Mouse (Mus musculus): ENCODE results near the gene Ugt2a3. TPM values are rescaled to one million over a fixed set of nuclear protein-coding genes. Genes with fewer than 3 reads are reported as not detected.
"Not testable (repeated sequence)": the region's sequence is repeated elsewhere in the genome, so short reads cannot be mapped to it uniquely, and the experiment has no call there.

The Ugt2a3 gene
- total RNA-seq (2017), result not detected in 2 replicates

GRCm38 (mm10) chr5:87336961-87337697, at the start of gene Ugt2a3:
TSS of gene Ugt2a3 (minus strand) at chr5:87337195.
- ATAC-seq (ENCODE audit: extremely low read depth, insufficient number of reproducible peaks, low FRiP score, poor library complexity, severe bottlenecking), result no peak

- no peak for ATAC-seq (ENCODE audit: extremely low read depth, insufficient number of reproducible peaks, low FRiP score, poor library complexity, severe bottlenecking)
Measured at GRCm38 (mm10) chr5:87380234-87380633, 43.2 kb upstream of the Ugt2a3 start.

- ATAC-seq (ENCODE audit: extremely low read depth, insufficient number of reproducible peaks, low FRiP score, poor library complexity, severe bottlenecking), result no peak
Measured at GRCm38 (mm10) chr5:87379825-87380224, 42.8 kb upstream of the Ugt2a3 start.

- no peak for ATAC-seq (ENCODE audit: extremely low read depth, insufficient number of reproducible peaks, low FRiP score, poor library complexity, severe bottlenecking)
Measured at GRCm38 (mm10) chr5:87375874-87376383, 38.9 kb upstream of the Ugt2a3 start.

GRCm38 (mm10) chr5:87373502-87373863, 36.5 kb upstream of the Ugt2a3 start:
- ATAC-seq (ENCODE audit: extremely low read depth, insufficient number of reproducible peaks, low FRiP score, poor library complexity, severe bottlenecking), result no peak

GRCm38 (mm10) chr5:87372788-87373501, 36.0 kb upstream of the Ugt2a3 start:
- not testable (repeated sequence) for ATAC-seq (ENCODE audit: extremely low read depth, insufficient number of reproducible peaks, low FRiP score, poor library complexity, severe bottlenecking)

- ATAC-seq (ENCODE audit: extremely low read depth, insufficient number of reproducible peaks, low FRiP score, poor library complexity, severe bottlenecking), result no peak
Measured at GRCm38 (mm10) chr5:87350350-87350749, 13.4 kb upstream of the Ugt2a3 start.

- not testable (repeated sequence) for ATAC-seq (ENCODE audit: extremely low read depth, insufficient number of reproducible peaks, low FRiP score, poor library complexity, severe bottlenecking)
Measured at GRCm38 (mm10) chr5:87349150-87349549, 12.2 kb upstream of the Ugt2a3 start.

- not testable (repeated sequence) for ATAC-seq (ENCODE audit: extremely low read depth, insufficient number of reproducible peaks, low FRiP score, poor library complexity, severe bottlenecking)
Measured at GRCm38 (mm10) chr5:87347479-87348078, 10.6 kb upstream of the Ugt2a3 start.

GRCm38 (mm10) chr5:87340461-87340860, 3.5 kb upstream of the Ugt2a3 start:
- ATAC-seq (ENCODE audit: extremely low read depth, insufficient number of reproducible peaks, low FRiP score, poor library complexity, severe bottlenecking), result no peak

- ATAC-seq (ENCODE audit: extremely low read depth, insufficient number of reproducible peaks, low FRiP score, poor library complexity, severe bottlenecking), result no peak
Measured at GRCm38 (mm10) chr5:87335199-87335598, 1.8 kb downstream of the Ugt2a3 start.

- ATAC-seq (ENCODE audit: extremely low read depth, insufficient number of reproducible peaks, low FRiP score, poor library complexity, severe bottlenecking), result no peak
Measured at GRCm38 (mm10) chr5:87333584-87333983, 3.4 kb downstream of the Ugt2a3 start.

- ATAC-seq (ENCODE audit: extremely low read depth, insufficient number of reproducible peaks, low FRiP score, poor library complexity, severe bottlenecking), result no peak
Measured at GRCm38 (mm10) chr5:87311392-87311791, 25.6 kb downstream of the Ugt2a3 start.

GRCm38 (mm10) chr5:87286180-87286579, 50.8 kb downstream of the Ugt2a3 start:
- ATAC-seq (ENCODE audit: extremely low read depth, insufficient number of reproducible peaks, low FRiP score, poor library complexity, severe bottlenecking), result not testable (repeated sequence)

- not testable (repeated sequence) for ATAC-seq (ENCODE audit: extremely low read depth, insufficient number of reproducible peaks, low FRiP score, poor library complexity, severe bottlenecking)
Measured at GRCm38 (mm10) chr5:87275986-87276385, 61.0 kb downstream of the Ugt2a3 start.

- ATAC-seq (ENCODE audit: extremely low read depth, insufficient number of reproducible peaks, low FRiP score, poor library complexity, severe bottlenecking), result no peak
Measured at GRCm38 (mm10) chr5:87275581-87275980, 61.4 kb downstream of the Ugt2a3 start.

Data from neutrophil, adult 5-6 weeks (primary cell).